Mouse (Mus musculus) right cerebral cortex, postnatal 36 days (tissue): ENCODE measurements around the gene Olfr967.
"Not testable (repeated sequence)": the region's sequence is repeated elsewhere in the genome, so short reads cannot be mapped to it uniquely, and the experiment has no call there.

Source experiments
- DNase-seq, 2 experiments: peaks; one replicate each; pipeline ENCODE4 v3.0.0; 2022; ENCODE audit warnings: low spot score in 2 of 2, mixed read lengths in 1 of 2

Olfr967 gene

DNA sequence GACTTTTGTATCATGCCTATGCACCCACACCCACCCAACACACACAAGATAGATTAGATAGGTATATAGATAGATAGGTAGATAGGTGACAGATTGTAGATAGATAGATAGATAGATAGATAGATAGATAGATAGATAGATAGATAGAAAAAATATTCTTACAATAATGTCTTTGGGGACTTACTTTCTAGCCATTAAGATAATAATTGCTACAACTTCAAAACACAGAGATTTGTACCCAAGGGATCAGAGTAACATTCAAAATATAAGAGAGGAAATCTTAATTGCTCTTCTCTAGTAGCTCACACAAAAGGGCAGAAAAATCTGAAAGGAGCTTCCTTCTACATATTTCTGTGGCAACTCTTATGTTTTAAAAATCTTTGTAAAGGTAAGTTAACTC lies at the start of gene Olfr967:
Olfr967 (plus strand) TSS at position 301 of the 400 bp plus-strand sequence.
- DNase-seq, result no peak

DNA sequence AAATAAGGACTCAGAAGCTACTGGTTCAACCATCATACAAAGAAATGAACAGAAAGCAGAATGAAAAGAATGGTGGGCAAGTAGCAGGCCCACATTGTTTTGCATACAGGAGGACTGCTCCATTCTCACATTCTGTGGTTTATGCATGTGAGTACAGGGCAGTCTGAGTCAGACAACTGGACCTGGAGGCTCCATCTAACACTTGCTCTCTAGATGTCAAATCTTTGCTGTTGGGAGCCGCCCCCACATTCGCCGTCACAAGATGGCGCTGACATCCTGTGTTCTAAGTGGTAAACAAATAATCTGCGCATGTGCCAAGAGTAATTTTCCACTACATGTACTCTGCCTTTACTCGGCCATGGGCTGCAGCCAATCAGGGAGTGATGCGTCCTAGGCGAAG lies 44.9 kb upstream of the Olfr967 start:
- not testable (repeated sequence) for DNase-seq

DNA sequence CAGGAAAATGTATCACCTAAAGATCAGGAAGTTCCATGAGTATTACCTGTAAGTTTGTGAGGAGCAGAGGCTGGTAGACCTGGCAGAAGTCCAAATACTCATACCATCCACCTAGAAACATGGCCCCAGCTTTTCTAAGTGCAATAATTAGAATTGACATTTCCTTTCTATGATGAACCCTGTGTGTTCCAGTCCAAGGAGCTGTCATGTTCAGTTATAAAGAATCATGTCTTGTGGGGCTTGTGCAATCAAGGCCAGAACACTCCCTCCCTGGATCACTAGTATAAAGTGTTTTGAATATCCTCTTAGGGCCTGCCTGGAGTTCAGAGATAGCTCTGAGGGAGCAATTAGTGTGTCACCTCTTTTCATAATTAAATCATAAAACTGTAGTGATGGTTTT lies 39.0 kb upstream of the Olfr967 start, which contains the start of gene Olfr149:
Olfr149 (minus strand) TSS at position 101 of the 400 bp plus-strand sequence.
- DNase-seq, result no peak

DNA sequence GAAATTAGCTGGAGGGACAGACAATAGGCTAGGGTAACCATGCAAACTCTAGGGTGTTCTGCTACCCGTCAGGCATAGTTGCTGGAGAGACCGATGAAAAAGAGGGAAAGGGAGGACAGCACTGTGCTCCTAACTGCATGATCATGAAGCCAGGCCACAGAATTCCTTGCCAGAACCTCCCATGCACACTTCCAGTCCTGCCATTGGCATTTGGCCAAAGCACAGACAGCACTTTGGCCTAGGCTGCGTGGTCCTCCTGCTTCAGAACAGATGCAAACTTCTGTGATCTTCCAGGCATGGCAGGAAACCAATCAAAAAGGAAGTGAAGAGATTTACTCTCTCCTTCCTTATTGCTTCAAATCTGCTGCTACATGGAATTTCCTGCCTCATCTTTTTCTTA lies 37.1 kb upstream of the Olfr967 start:
- no peak for DNase-seq

DNA sequence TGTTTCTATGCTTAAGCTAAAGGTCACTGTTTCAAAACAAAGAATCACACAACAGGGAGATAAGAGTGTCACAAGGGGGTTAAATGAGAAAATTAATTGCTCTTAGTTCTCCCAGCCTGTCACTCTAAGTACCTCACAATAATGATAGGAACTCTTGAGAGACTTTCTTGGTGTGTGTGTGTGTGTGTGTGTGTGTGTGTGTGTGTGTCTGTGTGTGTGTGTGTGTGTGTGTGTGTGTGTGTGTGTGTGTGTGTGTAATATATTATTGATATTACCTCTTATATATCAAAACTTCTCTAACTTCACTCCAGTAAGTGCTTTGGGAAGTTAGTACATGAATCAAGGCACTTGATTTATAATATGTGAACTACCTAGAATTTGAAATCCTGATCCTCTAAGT lies 35.0 kb upstream of the Olfr967 start, which contains the start of gene Olfr965:
Olfr965 (plus strand) TSS at position 301 of the 400 bp plus-strand sequence.
- no peak for DNase-seq

DNA sequence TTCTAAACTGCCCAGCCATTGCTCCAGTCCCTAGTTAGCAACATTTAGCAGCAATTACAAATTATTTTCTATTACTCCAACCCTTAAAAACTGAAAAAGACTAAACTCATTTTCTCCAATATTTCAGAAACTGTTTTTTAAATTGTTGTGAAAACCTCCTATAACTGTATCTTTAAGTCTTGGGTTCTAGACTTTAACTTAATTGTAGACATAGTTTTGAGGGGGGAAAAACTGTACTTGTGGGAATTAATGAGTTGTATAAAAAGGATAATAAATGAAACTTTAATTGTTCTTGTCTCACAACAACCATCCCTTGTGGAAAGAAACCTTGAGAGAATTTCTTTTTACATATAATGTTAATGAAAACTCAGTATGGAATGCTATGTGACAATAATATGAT lies 15.4 kb upstream of the Olfr967 start, which contains the start of gene Olfr150:
Olfr150 (plus strand) TSS at position 301 of the 400 bp plus-strand sequence.
- no peak for DNase-seq

DNA sequence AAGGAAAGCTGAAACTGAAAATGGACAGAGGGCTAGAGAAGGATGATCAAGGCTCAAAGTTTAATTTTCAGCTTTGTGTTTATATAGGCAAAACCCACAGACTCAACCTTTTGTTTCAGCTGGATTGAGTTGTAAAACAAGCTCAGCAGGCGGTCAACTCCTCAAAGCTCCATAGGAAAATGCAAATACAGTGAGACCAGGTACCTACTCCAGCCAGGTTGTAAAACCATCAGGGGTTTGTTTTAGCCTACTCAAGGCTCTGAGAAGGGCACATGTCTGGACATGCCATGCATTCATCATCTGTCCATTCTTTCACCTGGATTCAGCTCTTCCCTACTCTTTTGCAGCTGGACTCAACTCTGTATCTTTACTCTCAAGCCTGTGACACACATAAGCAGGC lies 5.3 kb upstream of the Olfr967 start:
- DNase-seq, result no peak

DNA sequence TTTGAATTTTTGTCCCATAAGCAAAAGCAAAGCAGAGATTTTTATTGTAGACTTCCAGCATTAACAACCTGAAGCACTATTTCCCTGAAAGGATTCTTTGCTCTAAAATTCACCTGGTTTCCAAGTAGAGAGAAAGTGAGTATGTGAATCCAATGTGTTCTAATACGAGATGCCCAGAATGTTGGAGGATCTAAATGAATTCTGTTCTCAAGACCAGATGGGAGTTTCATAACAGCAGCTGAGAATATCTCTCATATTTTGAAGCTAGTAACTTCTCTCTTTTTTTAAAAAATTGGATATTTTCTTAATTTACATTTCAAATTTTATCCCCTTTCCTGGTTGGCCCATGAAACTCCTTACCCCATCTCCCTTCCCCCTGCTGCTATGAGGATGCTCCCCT lies 379 bp downstream of the Olfr967 start:
- DNase-seq, result peak in 1 of 2 experiments; percentile 1

DNA sequence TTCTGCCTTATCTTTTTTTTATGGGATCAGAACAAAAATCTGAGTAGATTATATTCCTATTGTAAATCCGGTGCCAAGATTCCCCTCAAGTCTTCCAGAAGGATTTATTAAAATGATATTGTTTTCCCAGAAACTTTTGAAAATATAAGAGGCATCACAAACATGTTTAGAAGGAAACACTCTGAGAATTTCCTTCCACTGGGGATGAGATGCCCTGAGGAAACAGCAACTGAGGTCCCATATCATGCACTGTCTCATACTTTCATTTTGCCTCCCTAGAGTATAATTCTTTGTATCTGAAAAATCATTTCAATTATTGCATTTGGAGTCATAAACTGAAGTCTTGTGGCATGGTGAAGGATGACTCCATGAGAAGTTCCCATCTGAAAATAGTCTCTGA lies 37.1 kb downstream of the Olfr967 start, which contains the start of gene Olfr968:
Olfr968 (minus strand) TSS at position 101 of the 400 bp plus-strand sequence.
- DNase-seq, result no peak

DNA sequence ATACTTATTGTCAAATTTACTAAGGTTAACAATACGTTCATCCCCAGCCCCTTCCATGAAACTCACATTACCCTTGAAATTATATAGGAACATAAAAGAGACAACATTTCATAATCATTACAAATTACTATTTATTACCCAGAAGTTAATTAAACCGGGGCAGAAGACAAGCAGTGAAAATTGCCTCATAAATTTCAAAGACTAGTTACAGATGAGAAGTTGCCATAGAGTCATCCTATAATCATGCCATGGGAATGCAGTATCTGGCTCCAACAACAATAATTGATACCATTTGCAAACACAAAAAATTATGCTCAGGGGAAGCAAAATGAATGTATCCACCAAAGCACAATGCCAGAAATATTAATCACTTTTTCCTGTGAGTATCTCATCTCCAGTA lies 44.5 kb downstream of the Olfr967 start, which contains the start of gene Olfr969:
Olfr969 (plus strand) TSS at position 388 of the 400 bp plus-strand sequence.
- DNase-seq, result no peak
